Mouse (Mus musculus) ovary, postnatal 10 days (tissue): ENCODE data around the gene Plxna4.

Experiments
- DNase-seq: peaks from one replicate; pipeline ENCODE4 v3.0.0; 2022; ENCODE audit warnings: low spot score

Gene Plxna4

DNA sequence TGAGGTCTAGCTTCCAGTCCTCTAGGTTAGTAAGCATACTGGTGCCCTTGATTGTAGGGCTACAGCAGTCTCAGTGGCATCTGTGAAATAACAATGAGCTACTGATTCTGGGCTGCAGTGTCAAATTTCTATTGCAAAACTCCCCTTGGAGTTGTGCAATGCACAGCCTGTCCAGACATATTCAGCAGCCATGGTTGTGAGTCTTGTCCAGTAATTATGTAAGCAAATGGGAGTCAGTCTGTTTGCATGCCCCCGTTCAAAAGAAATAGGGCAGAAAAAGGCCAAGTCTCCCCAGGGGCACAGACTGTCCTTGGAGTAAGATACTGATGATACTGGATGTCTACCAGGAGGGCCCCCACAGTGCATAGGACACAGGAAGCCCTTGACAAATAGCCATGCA is 420.3 kb downstream of the Plxna4 start:
- DNase-seq, result no peak

DNA sequence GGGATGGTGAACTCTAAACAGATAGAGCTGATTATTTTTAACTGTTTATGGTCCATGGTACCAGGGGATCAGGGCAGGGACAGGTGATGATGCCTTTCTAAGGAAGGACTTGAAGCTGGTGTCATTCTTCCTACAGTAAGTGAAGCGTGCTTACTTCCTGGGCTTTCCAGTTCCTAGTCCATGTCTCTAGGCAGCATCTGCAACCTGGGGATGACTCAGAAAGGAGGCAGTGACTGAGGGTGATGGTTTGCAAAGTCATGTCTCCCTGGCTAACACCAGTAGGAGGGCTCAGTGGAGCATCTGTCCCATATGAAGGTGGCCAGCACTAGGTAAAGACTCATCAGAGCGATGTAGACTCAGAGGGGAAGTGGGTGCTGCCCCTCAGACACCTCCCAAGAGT is 427.6 kb downstream of the Plxna4 start:
- DNase-seq, result no peak

DNA sequence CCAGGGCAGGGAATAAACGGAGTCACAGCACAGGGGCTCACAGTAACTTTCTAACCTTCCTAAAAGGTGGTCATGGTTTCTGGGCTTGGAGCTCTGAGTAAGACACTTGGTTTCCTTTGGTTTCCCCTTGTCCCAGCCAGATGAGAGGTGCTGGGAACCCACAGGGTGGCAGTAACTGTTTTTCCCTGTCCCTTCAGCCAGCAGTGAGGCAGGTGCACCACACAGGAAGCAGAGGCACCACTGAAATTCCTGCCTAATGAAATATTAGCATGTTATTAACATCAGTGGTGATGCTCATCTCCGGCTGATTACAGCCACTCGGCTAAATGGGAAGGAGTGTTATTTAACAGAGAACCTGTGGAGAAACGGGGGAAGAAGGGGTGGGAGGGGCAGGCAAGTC is 428.1 kb downstream of the Plxna4 start:
- DNase-seq, result no peak

DNA sequence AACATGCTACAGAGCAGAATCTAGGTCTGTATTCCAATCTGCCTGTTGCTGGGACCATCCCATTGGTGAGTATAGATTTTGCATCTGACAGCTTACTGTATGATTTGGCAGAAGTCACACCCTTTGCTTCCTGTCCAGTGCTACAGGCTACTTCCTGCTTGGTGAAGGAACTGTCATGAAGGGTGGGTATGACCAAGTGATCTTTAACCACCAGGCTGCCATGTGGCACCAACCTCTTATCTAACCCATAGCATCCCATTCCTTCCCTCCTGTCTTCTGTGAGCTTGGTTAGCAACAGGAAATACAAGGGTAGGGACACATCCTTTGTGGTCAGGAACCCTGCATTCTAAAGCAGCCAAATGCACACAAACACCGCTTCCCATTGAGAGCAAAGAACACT is 429.6 kb downstream of the Plxna4 start:
- no peak for DNase-seq

DNA sequence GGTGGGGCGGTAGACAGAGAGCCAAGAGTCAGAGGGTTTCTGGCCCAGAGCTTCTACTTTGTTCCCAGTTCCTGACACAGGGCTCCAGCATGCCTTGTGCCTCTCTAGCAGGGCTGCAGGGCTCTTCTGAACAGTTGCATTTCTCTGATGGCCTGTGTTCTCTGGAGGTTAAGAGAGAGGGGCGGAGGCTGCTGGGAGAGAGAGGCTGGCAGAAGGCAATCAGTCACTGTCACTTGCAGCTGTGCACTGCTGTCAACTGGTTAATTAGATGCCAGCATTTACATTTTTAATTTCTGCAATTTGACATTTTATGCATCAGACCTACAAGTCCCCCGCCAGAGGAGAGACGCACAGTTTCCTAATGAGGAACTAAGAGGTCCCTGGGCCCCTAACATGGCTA is 434.8 kb downstream of the Plxna4 start:
- no peak for DNase-seq

DNA sequence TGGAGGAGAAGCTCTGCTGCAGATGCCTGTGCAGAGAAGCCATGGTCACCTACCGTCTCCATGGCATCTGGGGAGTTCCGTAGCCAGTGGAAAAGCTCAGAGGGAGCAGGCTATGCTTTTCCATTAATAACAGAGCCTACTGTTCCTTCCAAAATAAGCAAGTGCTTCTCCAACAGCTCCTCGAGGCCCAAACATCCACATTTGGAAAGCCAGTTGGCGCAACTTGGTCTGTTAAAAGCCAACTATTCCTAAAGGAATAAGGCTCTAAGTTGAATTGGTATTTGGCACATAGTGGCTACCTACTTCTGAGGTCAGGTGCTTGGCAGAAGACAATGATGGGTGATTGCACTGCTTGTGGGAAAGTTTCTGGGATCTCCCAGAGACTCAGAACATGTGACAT is 437.2 kb downstream of the Plxna4 start:
- no peak for DNase-seq

DNA sequence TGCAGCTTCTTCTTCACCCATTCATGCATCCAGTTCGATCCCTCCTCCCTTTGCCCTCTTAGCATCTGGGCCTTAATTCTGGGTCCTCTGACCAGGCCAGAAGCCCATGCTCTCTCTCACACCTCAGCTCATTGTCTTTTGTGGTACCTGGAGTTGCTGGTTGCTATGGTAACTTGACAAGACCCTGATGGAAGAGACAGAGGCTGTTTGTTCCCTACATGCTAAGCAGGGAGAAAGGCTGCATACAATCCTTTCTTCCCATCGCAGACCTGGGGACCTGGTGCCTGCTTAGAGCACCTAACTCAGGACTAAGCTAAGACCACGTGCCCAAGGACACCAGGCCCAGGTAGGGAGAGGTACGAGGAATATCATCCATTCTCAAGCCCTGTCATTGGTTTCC is 443.2 kb downstream of the Plxna4 start:
- no peak for DNase-seq

DNA sequence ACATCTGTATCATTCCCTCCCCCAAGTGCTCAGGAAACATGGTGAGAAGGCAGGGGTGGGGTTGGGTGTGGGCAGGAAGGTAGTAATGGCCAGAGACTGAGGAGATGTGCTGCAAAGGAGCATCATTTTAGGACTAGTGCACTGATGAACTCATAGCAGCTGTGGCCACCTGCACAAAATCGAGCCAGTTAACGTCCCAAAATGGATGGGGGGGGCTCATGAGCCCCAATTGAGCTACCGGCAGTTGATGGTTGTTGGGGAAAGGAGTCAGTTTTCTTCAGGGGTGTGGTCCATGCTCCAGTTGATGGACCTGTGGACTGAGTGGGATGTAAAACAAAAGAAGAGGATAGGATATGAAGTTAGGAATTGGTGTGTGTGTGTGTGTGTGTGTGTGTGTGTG is 448.5 kb downstream of the Plxna4 start:
- DNase-seq, result no peak

DNA sequence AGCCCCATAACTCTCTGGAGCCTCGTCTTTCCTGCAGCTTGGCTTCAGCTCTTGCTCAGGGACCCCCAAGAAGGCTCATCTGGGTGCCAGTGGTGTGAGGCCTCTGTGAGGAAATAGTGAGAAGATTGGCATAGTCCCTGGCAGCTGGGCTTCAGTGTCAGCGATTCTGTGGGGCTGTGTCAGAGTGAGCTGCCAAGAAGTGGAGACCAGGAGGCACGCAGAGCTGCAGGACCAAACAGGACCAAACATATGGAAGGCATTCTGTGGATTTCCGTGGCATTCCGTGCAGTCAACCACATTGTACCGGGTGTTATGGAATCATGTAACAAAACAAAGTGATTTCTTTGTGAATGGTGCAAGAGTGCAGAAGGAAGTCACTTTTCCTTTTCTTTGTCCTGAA is 461.1 kb downstream of the Plxna4 start:
- no peak for DNase-seq

DNA sequence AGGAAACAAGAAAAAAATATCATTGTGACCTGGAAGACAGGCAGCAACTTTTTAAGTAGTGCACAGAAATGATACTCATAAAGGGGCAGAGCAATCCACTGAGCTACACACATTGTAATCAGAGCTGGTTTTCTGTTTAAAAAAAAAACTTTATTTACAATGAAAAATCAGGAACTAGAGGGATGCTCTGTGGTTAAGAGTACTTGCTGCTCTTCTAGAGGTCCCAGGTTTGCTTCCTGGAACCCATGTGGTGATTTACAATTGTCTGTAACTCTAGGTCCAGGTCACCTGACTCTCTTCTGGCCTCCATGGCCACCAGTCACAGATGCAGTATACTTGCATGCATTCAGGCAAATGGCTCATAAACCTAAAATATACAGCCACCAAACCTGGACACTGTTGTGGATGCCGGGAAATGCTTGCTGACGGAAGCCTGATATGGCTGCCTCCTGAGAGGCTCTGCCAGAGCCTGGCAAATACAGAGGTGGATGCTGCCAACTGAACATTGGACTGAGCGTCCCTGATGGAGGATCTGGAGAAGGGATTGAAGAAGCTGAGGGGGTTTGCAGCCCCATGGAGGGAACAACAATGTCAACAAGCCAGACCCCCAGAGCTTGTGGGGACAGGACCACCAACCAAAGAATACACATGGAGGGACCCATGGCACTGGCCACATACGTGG is 465.3 kb downstream of the Plxna4 start:
- no peak for DNase-seq

DNA sequence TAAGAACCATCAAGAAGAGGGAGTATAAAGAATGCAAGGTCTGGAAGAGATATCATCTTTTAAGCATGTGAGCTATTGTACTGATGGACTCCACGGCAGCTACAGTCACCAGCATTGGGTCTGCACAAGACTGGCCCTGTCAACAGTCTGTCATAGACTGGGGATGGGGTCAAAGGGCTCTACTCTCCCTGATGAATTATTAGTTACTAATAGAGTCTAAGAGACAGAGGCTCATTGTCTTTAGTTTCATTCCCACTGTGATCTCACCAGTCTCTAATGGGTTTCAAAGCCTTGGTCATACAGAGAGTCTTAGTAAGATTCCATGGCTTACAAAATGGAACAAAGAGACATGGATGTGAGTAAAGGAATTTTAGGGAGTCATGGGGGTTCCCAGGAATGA is 467.1 kb downstream of the Plxna4 start:
- no peak for DNase-seq

DNA sequence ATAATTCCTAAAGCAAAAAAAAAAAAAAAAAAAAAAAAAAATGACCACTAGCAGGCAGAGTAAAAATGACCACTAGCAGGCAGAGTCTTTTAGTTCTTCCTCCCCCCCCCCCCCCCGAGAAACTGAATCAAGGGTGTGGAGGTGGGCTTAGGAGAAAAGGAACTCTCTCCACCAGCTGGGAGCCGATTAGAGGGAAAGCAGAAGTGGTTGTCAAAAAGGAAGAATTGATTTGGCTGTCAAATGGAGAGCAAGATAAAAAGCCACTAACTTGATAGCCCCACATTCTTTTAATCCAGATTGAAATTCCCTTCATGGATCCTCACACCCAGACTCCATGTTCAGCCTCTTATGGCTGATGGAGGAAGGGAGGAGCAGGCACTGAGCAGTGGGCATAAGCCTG is 478.8 kb downstream of the Plxna4 start:
- DNase-seq, result no peak

DNA sequence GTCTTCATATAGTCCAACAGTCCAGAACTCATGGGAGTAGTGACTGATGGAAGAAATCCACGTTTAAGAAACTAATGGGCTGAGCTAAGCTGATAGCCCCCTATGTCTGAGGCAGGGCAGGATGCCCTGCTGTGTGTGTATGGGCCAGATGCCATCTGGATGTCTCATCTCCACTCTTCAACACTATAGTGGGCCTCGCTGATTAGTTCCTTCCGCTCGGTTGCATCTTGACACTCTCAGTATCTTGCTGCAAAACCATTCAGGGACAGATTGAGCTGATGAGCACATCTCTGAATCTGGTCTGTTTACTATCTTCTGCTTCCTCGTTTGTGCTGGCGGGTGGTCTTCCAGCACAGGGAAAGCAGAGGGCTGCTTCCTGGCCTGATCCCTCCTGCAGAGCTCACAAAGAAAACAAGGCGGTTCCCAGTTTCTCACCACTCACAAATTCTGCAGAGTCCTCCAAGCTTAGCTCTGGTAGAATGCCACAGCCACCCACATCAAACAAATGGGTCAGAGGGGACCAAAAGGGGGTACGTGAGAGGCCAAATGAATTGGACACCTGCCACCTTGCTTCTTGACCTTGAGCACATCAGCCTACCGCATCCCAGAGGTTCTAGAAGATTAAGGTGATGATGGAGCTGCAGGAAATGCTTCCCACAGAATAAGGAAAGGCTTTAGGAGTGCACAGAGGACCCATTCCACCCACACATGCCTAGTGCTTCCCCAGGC is 482.3 kb downstream of the Plxna4 start:
- no peak for DNase-seq
